ENCODE assay signal across 8 mouse cellular contexts in the genomic region with DNA sequence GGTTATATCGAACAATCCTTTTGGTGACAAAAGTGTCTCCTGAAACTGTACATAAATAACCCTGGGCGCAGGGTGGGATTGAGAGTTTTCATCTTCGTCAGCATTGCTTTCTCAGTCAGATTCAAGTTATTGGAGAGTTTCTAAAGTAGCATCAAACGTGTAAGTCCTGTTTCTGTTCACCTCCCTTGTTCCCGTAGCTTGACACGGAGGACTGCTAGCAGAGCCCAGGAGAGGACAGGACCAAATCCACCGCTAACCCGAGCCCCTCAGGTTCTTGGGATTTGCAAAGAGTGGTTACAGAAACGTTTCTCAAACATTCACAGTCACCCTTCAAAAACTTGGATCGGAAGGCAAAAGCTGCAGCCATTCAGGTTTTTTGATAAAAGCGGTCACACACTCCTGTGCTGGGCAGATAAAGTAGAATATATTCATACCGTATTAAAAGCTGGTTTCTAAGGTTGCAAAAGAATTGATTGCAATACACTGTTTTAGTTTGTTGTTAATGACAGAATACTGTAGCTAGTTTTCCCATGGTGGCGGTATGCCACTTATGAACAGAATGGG. TPM values are rescaled to one million over a fixed set of nuclear protein-coding genes. Genes with fewer than 3 reads are reported as not detected.
DNase-seq lines count a peak whose midpoint lies in the region; ATAC-seq and TF ChIP-seq lines count a peak whose summit lies in the region.

No protein-coding gene starts in this region.

- intact Hi-C loops in gastrocnemius, postnatal 14 days (cut with DNase I; ENCODE audit: low total_unique reads): no loop called here

- no peak for DNase-seq in kidney, postnatal 25 days
- DNase-seq in hindbrain, embryonic 14.5 days (ENCODE audit: low spot score): no peak
- DNase-seq in midbrain, embryonic 14.5 days: no peak
- DNase-seq in testis, postnatal 10 days (ENCODE audit: low spot score): no peak
- no peak for DNase-seq in gastrocnemius, postnatal 14 days
- DNase-seq in adrenal gland, adult (ENCODE audit: inconsistent age in 2 of 2, low spot score in 1 of 2): no peak

- peak overlapping the region; percentile 80 for H3K4me2 ChIP-seq in kidney, embryonic 14.5 days (replicated peaks; ENCODE audit: low read depth, low read length)
- peak overlapping the region; percentile 81 for H3K4me2 ChIP-seq in hindbrain, embryonic 14.5 days (replicated peaks)
- H3K4me2 ChIP-seq in midbrain, embryonic 14.5 days (ENCODE audit: low read length): peak overlapping the region; percentile 87

- H3K4me1 ChIP-seq in kidney, embryonic 14.5 days (ENCODE audit: control insufficient read depth, insufficient read depth, low read length): 0 out of 2 replicates have a peak, but pooled peaks cover 6% of the 10 kb centered on the region
- peaks cover 3% of the 10 kb centered on the region for H3K4me1 ChIP-seq in bone marrow macrophage, adult 2 months (ENCODE audit: control insufficient read depth, insufficient read depth, low read length)
- H3K4me1 ChIP-seq in hindbrain, embryonic 14.5 days (replicated peaks; ENCODE audit: control insufficient read depth, insufficient read depth, low read length): peaks cover 12% of the 10 kb centered on the region
- peaks cover 12% of the 10 kb centered on the region; the same call in 1 of the 2 replicates for H3K4me1 ChIP-seq in midbrain, embryonic 14.5 days (ENCODE audit: control insufficient read depth, insufficient read depth, low read length)

- TF ChIP-seq POLR2A in bone marrow macrophage, adult 2 months (IDR thresholded peaks at IDR 0.05; ENCODE audit: borderline replicate concordance, low read depth, low read length): no peak

- no peaks in the 10 kb centered on the region for H3K36me3 ChIP-seq in kidney, embryonic 14.5 days (ENCODE audit: control insufficient read depth, insufficient read depth, low read length)
- H3K36me3 ChIP-seq in hindbrain, embryonic 14.5 days (replicated peaks; ENCODE audit: control insufficient read depth, insufficient read depth): no peaks in the 10 kb centered on the region
- H3K36me3 ChIP-seq in midbrain, embryonic 14.5 days (ENCODE audit: control insufficient read depth, insufficient read depth, low read length): no peaks in the 10 kb centered on the region

- no peak overlapping the region for H3K27ac ChIP-seq in kidney, embryonic 14.5 days (ENCODE audit: low read depth, low read length)
- H3K27ac ChIP-seq in bone marrow macrophage, adult 2 months (ENCODE audit: insufficient read depth, low read depth, low read length): no peak overlapping the region
- no peak overlapping the region for H3K27ac ChIP-seq in hindbrain, embryonic 14.5 days
- no peak overlapping the region for H3K27ac ChIP-seq in midbrain, embryonic 14.5 days (replicated peaks; ENCODE audit: low read depth, low read length)

- no peaks in the 10 kb centered on the region for H3K27me3 ChIP-seq in kidney, embryonic 14.5 days (ENCODE audit: control insufficient read depth, insufficient read depth, low read length)
- H3K27me3 ChIP-seq in hindbrain, embryonic 14.5 days (ENCODE audit: control insufficient read depth, insufficient read depth, low read length): no peaks in the 10 kb centered on the region
- H3K27me3 ChIP-seq in midbrain, embryonic 14.5 days (ENCODE audit: control insufficient read depth, insufficient read depth, low read length): no peaks in the 10 kb centered on the region

- ATAC-seq in kidney, embryonic 14.5 days (ENCODE audit: low FRiP score, low TSS enrichment): no peak
- no peak for ATAC-seq in hindbrain, embryonic 14.5 days (ENCODE audit: low FRiP score)
- no peak for ATAC-seq in midbrain, embryonic 14.5 days (ENCODE audit: low FRiP score, low TSS enrichment)

- TF ChIP-seq CTCF in bone marrow macrophage, adult 2 months (IDR thresholded peaks at IDR 0.05; ENCODE audit: low read depth, low read length): no peak

- H3K4me3 ChIP-seq in kidney, embryonic 14.5 days (ENCODE audit: low read length): peak overlapping the region; percentile 71
- peak overlapping the region; percentile 76 for H3K4me3 ChIP-seq in bone marrow macrophage, adult 2 months (ENCODE audit: insufficient read depth, low read length)
- peak overlapping the region; percentile 92 for H3K4me3 ChIP-seq in hindbrain, embryonic 14.5 days (replicated peaks; ENCODE audit: low read length)
- H3K4me3 ChIP-seq in midbrain, embryonic 14.5 days (replicated peaks; ENCODE audit: low read depth, low read length): peak overlapping the region; percentile 96

- 26% methylated on average over 13 of the region's 13 CpGs for WGBS in kidney, embryonic 14.5 days
- 38% methylated on average over 13 of the region's 13 CpGs for WGBS in hindbrain, embryonic 14.5 days
- WGBS in midbrain, embryonic 14.5 days: 36% methylated on average over 13 of the region's 13 CpGs

- H3K9me3 ChIP-seq in kidney, embryonic 14.5 days (ENCODE audit: control insufficient read depth, low read length): no peaks in the 10 kb centered on the region
- H3K9me3 ChIP-seq in hindbrain, embryonic 14.5 days (ENCODE audit: control insufficient read depth, low read length): no peaks in the 10 kb centered on the region
- H3K9me3 ChIP-seq in midbrain, embryonic 14.5 days (ENCODE audit: control insufficient read depth, low read length): no peaks in the 10 kb centered on the region

- peak overlapping the region; percentile 93 for H3K9ac ChIP-seq in kidney, embryonic 14.5 days (ENCODE audit: low read depth, low read length)
- H3K9ac ChIP-seq in hindbrain, embryonic 14.5 days: peak overlapping the region; percentile 73
- H3K9ac ChIP-seq in midbrain, embryonic 14.5 days (replicated peaks; ENCODE audit: low read length): peak overlapping the region; percentile 93

RNA-seq across cellular contexts. Expression of a gene that starts 1.0 kb away (rescaled TPM):
- polyA plus RNA-seq in kidney, embryonic 14.5 days (2014; fragmentation: Nextera tagmentation; extraction: Ambion mirVana): 125 and 128 TPM in 2 replicates
- polyA plus RNA-seq in bone marrow macrophage, adult 2 months (2012; ENCODE audit: insufficient read depth, insufficient read length, missing spikeins): 46.2 and 49.3 TPM in 2 replicates
- 183 and 204 TPM in 2 replicates for polyA plus RNA-seq in hindbrain, embryonic 14.5 days (2014; fragmentation: Nextera tagmentation; extraction: Ambion mirVana)
- polyA plus RNA-seq in midbrain, embryonic 14.5 days (2014; fragmentation: Nextera tagmentation; extraction: Ambion mirVana): 195 and 207 TPM in 2 replicates
- total RNA-seq in gastrocnemius, postnatal 14 days (2021): 10 to 100 TPM; 85.7 to 90.8 TPM

RNA-seq across cellular contexts. Expression of a gene that starts 47.4 kb away (rescaled TPM):
- polyA plus RNA-seq in kidney, embryonic 14.5 days (2014; fragmentation: Nextera tagmentation; extraction: Ambion mirVana): 90.9 and 109 TPM in 2 replicates
- polyA plus RNA-seq in bone marrow macrophage, adult 2 months (2012; ENCODE audit: insufficient read depth, insufficient read length, missing spikeins): 83.9 and 95.6 TPM in 2 replicates
- polyA plus RNA-seq in hindbrain, embryonic 14.5 days (2014; fragmentation: Nextera tagmentation; extraction: Ambion mirVana): 72.6 and 80.7 TPM in 2 replicates
- polyA plus RNA-seq in midbrain, embryonic 14.5 days (2014; fragmentation: Nextera tagmentation; extraction: Ambion mirVana): 68.3 and 70.6 TPM in 2 replicates
- total RNA-seq in gastrocnemius, postnatal 14 days (2021): 10 to 100 TPM; 24.9 to 25.0 TPM
